9 mouse cellular contexts compared by ENCODE assay signal in the genomic region with DNA sequence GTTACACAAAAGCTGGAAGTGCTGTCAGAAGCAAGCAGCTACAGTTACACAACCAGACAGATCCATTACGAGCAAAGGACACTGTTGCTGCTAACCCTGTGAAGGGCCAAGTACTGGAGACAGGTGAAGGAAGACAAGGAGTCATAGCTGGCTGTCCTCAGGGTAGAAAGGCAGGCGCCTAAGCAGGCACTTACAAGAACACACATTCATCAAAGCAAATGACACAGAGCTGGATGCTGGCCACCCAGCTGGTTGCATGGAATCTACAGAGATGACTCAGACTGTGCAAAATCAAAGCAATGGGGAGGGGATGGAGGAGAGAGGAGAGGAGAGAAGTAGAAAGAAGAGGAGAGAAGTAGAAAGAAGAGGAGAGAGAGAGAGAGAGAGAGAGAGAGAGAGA.
DNase-seq lines count a peak whose midpoint lies in the region; ATAC-seq and TF ChIP-seq lines count a peak whose summit lies in the region.
"Had no signal": no experiment of that assay in that cellular context is flagged by ENCODE, and none has a peak within 500 bp of the region (broad histone marks: within the 10 kb centered on the region; RNA-seq: fewer than 3 reads in every experiment).

No protein-coding gene starts in this region.

- no peaks in the 10 kb centered on the region for H3K9me3 ChIP-seq in hindbrain, postnatal 0 days (ENCODE audit: low read length)
- H3K9me3 ChIP-seq: heart, embryonic 15.5 days had no signal

- H3K4me1 ChIP-seq in hindbrain, postnatal 0 days (ENCODE audit: insufficient read depth, low read length), result no peaks in the 10 kb centered on the region
- H3K4me1 ChIP-seq: heart, embryonic 15.5 days had no signal

- H3K4me2 ChIP-seq in hindbrain, postnatal 0 days (ENCODE audit: low read depth, low read length), result no peak overlapping the region
- H3K4me2 ChIP-seq: heart, embryonic 15.5 days had no signal

- H3K4me3 ChIP-seq in hindbrain, postnatal 0 days (ENCODE audit: low read length), result no peak overlapping the region
- H3K4me3 ChIP-seq: heart, embryonic 15.5 days had no signal

- no peak overlapping the region for H3K27ac ChIP-seq in hindbrain, postnatal 0 days
- H3K27ac ChIP-seq: heart, embryonic 15.5 days had no signal

- ATAC-seq in hindbrain, postnatal 0 days, result no peak

- peak; percentile 1 for DNase-seq in gastrocnemius, adult 18-20 months (ENCODE audit: low spot score)
- DNase-seq in gastrocnemius, adult 8-10 months (ENCODE audit: low spot score in 2 of 2), result no peak
- peak; percentile 7 to 46 for DNase-seq in urinary bladder, adult 18-20 months (ENCODE audit: low spot score in 2 of 2)
- no peak for DNase-seq in urinary bladder, postnatal 10 days (ENCODE audit: low spot score)
- DNase-seq in layer of hippocampus, postnatal 36 days, result peak; percentile 4 to 5
- no peak for DNase-seq in cerebellum, adult 18-20 months
- DNase-seq in hindbrain, postnatal 0 days (ENCODE audit: low spot score), result no peak
- no peak for DNase-seq in retina, postnatal 1 day

- H3K27me3 ChIP-seq in hindbrain, postnatal 0 days (ENCODE audit: insufficient read depth, low read length), result no peaks in the 10 kb centered on the region
- H3K27me3 ChIP-seq: heart, embryonic 15.5 days had no signal

- no peak overlapping the region for H3K9ac ChIP-seq in hindbrain, postnatal 0 days (replicated peaks; ENCODE audit: low read length)
- H3K9ac ChIP-seq: heart, embryonic 15.5 days had no signal

- TF ChIP-seq CTCF in hindbrain, postnatal 0 days (IDR thresholded peaks at IDR 0.05; ENCODE audit: low read depth), result no peak

- 76% methylated on average over 2 of the region's 2 CpGs for WGBS in hindbrain, postnatal 0 days

- no peaks in the 10 kb centered on the region for H3K36me3 ChIP-seq in hindbrain, postnatal 0 days (ENCODE audit: insufficient read depth, low read length)
- H3K36me3 ChIP-seq: heart, embryonic 15.5 days had no signal

Comparison
In these comparisons a context has a peak if more than half of its experiments do, and no peak if none do; other contexts are left out.
1. DNase-seq: peak in gastrocnemius, adult 18-20 months (single experiment), urinary bladder, adult 18-20 months (2 of 2) and layer of hippocampus, postnatal 36 days (2 of 2); none in gastrocnemius, adult 8-10 months (0 of 2), urinary bladder, postnatal 10 days (single experiment), cerebellum, adult 18-20 months (0 of 2), hindbrain, postnatal 0 days (single experiment) and retina, postnatal 1 day (single experiment).